Mouse (Mus musculus) intestine, postnatal 0 days (tissue): ENCODE results near the gene Zfp507. TPM values are rescaled to one million over a fixed set of nuclear protein-coding genes. Genes with fewer than 3 reads are reported as not detected.

Source experiments
- ATAC-seq: fragments of 200-750 bp; cut with Nextera tagmentation; 2 replicates; pipeline ENCODE4 v1.8.0; 2017; ENCODE audit warnings: mild to moderate bottlenecking, moderate TSS enrichment, moderate library complexity
- H3K27ac ChIP-seq: fragments of 300-500 bp; sonication (generic); 2 replicates; pipeline ENCODE4 v1.5.1; 2014; ENCODE audit warnings: mild to moderate bottlenecking, low read depth, low read length, moderate library complexity
- H3K27me3 ChIP-seq: fragments of 300-500 bp; sonication (generic); replicated peaks from 2 replicates; pipeline ENCODE4 v1.6.1; 2014; ENCODE audit warnings: low read length, mixed read lengths; ENCODE audit not compliant: control insufficient read depth, insufficient read depth
- H3K36me3 ChIP-seq: fragments of 300-500 bp; sonication (generic); 2 replicates; pipeline ENCODE4 v1.6.1; 2014; ENCODE audit warnings: mild to moderate bottlenecking, moderate library complexity; ENCODE audit not compliant: control insufficient read depth, insufficient read depth
- H3K4me1 ChIP-seq: fragments of 300-500 bp; sonication (generic); replicated peaks from 2 replicates; pipeline ENCODE4 v1.6.1; 2014; ENCODE audit warnings: antibody characterized with exemption, low read length, mixed read lengths; ENCODE audit not compliant: control insufficient read depth, insufficient read depth
- H3K4me2 ChIP-seq: fragments of 300-500 bp; sonication (generic); replicated peaks from 2 replicates; pipeline ENCODE4 v1.6.1; 2014; ENCODE audit warnings: low read depth, mild to moderate bottlenecking, moderate library complexity
- H3K4me3 ChIP-seq: fragments of 300-500 bp; sonication (generic); 2 replicates; pipeline ENCODE4 v1.5.1; 2014; ENCODE audit warnings: low read depth, low read length
- H3K9ac ChIP-seq: fragments of 300-500 bp; sonication (generic); 2 replicates; pipeline ENCODE4 v1.6.1; 2014; ENCODE audit warnings: mild to moderate bottlenecking, low read depth, low read length
- H3K9me3 ChIP-seq: fragments of 300-500 bp; sonication (generic); 2 replicates; pipeline ENCODE4 v1.6.1; 2016; ENCODE audit warnings: mixed run types; ENCODE audit not compliant: control insufficient read depth
- CTCF ChIP-seq: sonication (generic); IDR thresholded peaks from 2 replicates; pipeline ENCODE4 v1.5.1; 2016; ENCODE audit warnings: low read depth, mild to moderate bottlenecking, control low read depth, antibody characterized with exemption, moderate library complexity
- WGBS: fragments of 180-500 bp; shearing (Covaris S2); extraction: QIAGEN DNeasy Blood & Tissue Kit; methylation state at CpG from one replicate; pipeline ENCODE4 v1.1.7; 2014; 5-methylcytosine and 5-hydroxymethylcytosine counted together
- polyA plus RNA-seq: library from polyadenylated mRNA; unstranded; fragments of >200 nt; fragmentation: Nextera tagmentation; extraction: Ambion mirVana; gene quantifications from 2 replicates; pipeline ENCODE4 v1.2.1, GENCODE M21; 2015

The Zfp507 gene
- polyA plus RNA-seq, 1 experiment from 2014 or later = 6.8 TPM

- 79% methylated on average over 11 of the region's 11 CpGs for whole genome bisulfite sequencing
- no peak overlapping the region for H3K4me3 ChIP-seq
- H3K4me1 ChIP-seq = no peaks in the 10 kb centered on the region
- no peak overlapping the region for H3K27ac ChIP-seq
- H3K4me2 ChIP-seq = no peak overlapping the region
- H3K9ac ChIP-seq = no peak overlapping the region
- H3K9me3 ChIP-seq = no peaks in the 10 kb centered on the region
- no peak for ATAC-seq
- TF ChIP-seq CTCF = no peak
- H3K36me3 ChIP-seq = no peaks in the 10 kb centered on the region
- H3K27me3 ChIP-seq = no peaks in the 10 kb centered on the region
Observed at GRCm38 (mm10) chr7:35813306-35813705, 10.5 kb upstream of the Zfp507 start.

GRCm38 (mm10) chr7:35810736-35811135 lies 7.9 kb upstream of the Zfp507 start:
- Histone ChIP-seq H3K4me1 (no peaks in the 10 kb centered on the region), H3K4me3 (no peak overlapping the region), H3K36me3 (no peaks in the 10 kb centered on the region), H3K4me2 (no peak overlapping the region), H3K27ac (no peak overlapping the region), H3K9me3 (no peaks in the 10 kb centered on the region), H3K27me3 (no peaks in the 10 kb centered on the region), H3K9ac (no peak overlapping the region)
- TF ChIP-seq CTCF = peak; percentile 66
- ATAC-seq = no peak
- WGBS = 44% methylated on average over 8 of the region's 8 CpGs

GRCm38 (mm10) chr7:35804206-35804605 lies 1.4 kb upstream of the Zfp507 start:
- 75% methylated on average over 10 of the region's 10 CpGs for WGBS
- no peak overlapping the region for H3K9ac ChIP-seq
- H3K27ac ChIP-seq = no peak overlapping the region
- peaks cover 18% of the 10 kb centered on the region for H3K36me3 ChIP-seq
- ATAC-seq = no peak
- no peaks in the 10 kb centered on the region for H3K27me3 ChIP-seq
- H3K4me2 ChIP-seq = no peak overlapping the region
- peaks cover 3% of the 10 kb centered on the region; the same call in 1 of the 2 replicates for H3K4me1 ChIP-seq
- TF ChIP-seq CTCF = no peak
- H3K9me3 ChIP-seq = no peaks in the 10 kb centered on the region
- no peak overlapping the region for H3K4me3 ChIP-seq

- no peaks in the 10 kb centered on the region for H3K9me3 ChIP-seq
- ATAC-seq = peak; percentile 91
- H3K27ac ChIP-seq = peak overlapping the region; percentile 58
- TF ChIP-seq CTCF = no peak
- peak overlapping the region; percentile 85 for H3K4me2 ChIP-seq
- peaks cover 26% of the 10 kb centered on the region for H3K36me3 ChIP-seq
- WGBS = under 1% methylated on average over 46 of the region's 49 CpGs
- peak overlapping the region; percentile 80 for H3K9ac ChIP-seq
- H3K4me1 ChIP-seq = peaks cover 3% of the 10 kb centered on the region; the same call in 1 of the 2 replicates
- no peaks in the 10 kb centered on the region for H3K27me3 ChIP-seq
- H3K4me3 ChIP-seq = peak overlapping the region; percentile 71
Observed at GRCm38 (mm10) chr7:35802201-35802905, 450 bp downstream of the Zfp507 start.

GRCm38 (mm10) chr7:35796123-35796522 lies 6.7 kb downstream of the Zfp507 start:
- Histone ChIP-seq H3K9ac (no peak overlapping the region), H3K4me1 (no peaks in the 10 kb centered on the region; the same call in 1 of the 2 replicates), H3K36me3 (peaks cover 66% of the 10 kb centered on the region), H3K27ac (no peak overlapping the region), H3K4me2 (no peak overlapping the region), H3K9me3 (no peaks in the 10 kb centered on the region), H3K27me3 (no peaks in the 10 kb centered on the region), H3K4me3 (no peak overlapping the region)
- 31% methylated on average over 7 of the region's 7 CpGs for WGBS
- no peak for ATAC-seq
- TF ChIP-seq CTCF = no peak

- H3K9me3 ChIP-seq = no peaks in the 10 kb centered on the region
- 66% methylated on average over 12 of the region's 12 CpGs for WGBS
- ATAC-seq = no peak
- H3K4me2 ChIP-seq = no peak overlapping the region
- H3K4me3 ChIP-seq = no peak overlapping the region
- H3K36me3 ChIP-seq = peaks cover 65% of the 10 kb centered on the region
- no peaks in the 10 kb centered on the region for H3K4me1 ChIP-seq
- no peaks in the 10 kb centered on the region for H3K27me3 ChIP-seq
- no peak for TF ChIP-seq CTCF
- no peak overlapping the region for H3K9ac ChIP-seq
- H3K27ac ChIP-seq = no peak overlapping the region
Observed at GRCm38 (mm10) chr7:35794145-35794664, 8.6 kb downstream of the Zfp507 start.
